16 mouse cellular contexts compared by ENCODE assay signal in the genomic region with DNA sequence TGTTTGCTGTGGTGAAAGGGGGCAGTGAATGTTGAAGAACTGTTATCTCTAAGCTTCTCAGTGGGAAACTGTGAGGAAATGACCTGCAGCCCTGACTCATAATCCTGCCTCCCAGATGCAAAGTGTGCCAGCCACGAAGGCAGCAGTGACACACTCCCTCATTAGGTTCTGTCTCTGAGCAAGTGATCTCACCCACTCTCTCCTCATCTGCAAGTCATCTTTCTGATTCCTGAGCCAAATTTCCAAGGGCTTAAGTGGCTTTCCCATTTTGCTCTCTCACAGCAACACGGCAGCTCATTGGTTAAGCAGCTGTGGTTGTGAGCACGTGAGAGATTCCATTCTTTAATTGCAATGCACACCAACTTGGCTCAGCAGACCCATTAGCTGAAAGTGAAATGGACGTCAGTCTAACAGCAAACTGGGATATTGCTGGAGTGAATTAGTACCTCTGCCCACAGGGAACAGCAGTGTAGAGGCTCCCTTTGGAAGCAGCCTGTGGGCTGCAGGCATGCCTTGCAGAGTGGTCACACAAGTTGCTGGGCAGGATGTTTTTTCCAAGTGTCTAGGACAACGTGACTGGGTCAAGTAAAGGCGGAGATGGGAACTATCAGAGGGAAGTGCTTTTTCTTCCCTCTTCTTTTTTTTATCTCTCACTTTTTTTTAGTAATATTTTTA.
DNase-seq lines count a peak whose midpoint lies in the region; ATAC-seq and TF ChIP-seq lines count a peak whose summit lies in the region.
"Had no signal": no experiment of that assay in that cellular context is flagged by ENCODE, and none has a peak within 500 bp of the region (broad histone marks: within the 10 kb centered on the region; RNA-seq: fewer than 3 reads in every experiment).

No protein-coding gene starts in this region.

- no peak overlapping the region for H3K27ac ChIP-seq in forebrain, embryonic 14.5 days (ENCODE audit: low read depth, low read length)
- H3K27ac ChIP-seq in forebrain, embryonic 11.5 days (ENCODE audit: low read depth, low read length), result no peak overlapping the region
- peak overlapping the region; percentile 14 to 17; a peak in 2 of 4 replicates for H3K27ac ChIP-seq in heart, embryonic 14.5 days (replicated peaks in 1 of 2; ENCODE audit: control insufficient read depth in 1 of 2, insufficient read depth in 1 of 2, low read depth in 2 of 2, low read length in 2 of 2)
- no peak overlapping the region for H3K27ac ChIP-seq in heart, adult 2 months
- H3K27ac ChIP-seq: hindbrain, embryonic 12.5 days; left cerebral cortex, adult 2 months; midbrain, embryonic 12.5 days had no signal

- H3ac ChIP-seq in C2C12 (ENCODE audit: control insufficient read depth, insufficient read length, low read depth), result peak overlapping the region; percentile 32

- WGBS in forebrain, embryonic 14.5 days, result 67% methylated on average over 6 of the region's 6 CpGs
- 75% methylated on average over 6 of the region's 6 CpGs for WGBS in forebrain, embryonic 11.5 days
- WGBS in heart, embryonic 14.5 days, result 43% methylated on average over 6 of the region's 6 CpGs
- WGBS in heart, adult 2 months, result 60% methylated on average over 6 of the region's 6 CpGs

- 0 out of 2 replicates have a peak, but pooled peaks have one; percentile 6 for ATAC-seq in forebrain, embryonic 14.5 days
- ATAC-seq in forebrain, embryonic 11.5 days (replicated peaks; ENCODE audit: low FRiP score), result no peak
- 0 out of 2 replicates have a peak, but pooled peaks have one; percentile 21 for ATAC-seq in heart, embryonic 14.5 days (ENCODE audit: insufficient number of reproducible peaks, insufficient read depth, low FRiP score, low read depth)
- ATAC-seq: intestine, postnatal 0 days had no signal

- H3K36me3 ChIP-seq in forebrain, embryonic 14.5 days (ENCODE audit: control insufficient read depth, insufficient read depth, low read length), result no peaks in the 10 kb centered on the region
- no peaks in the 10 kb centered on the region for H3K36me3 ChIP-seq in forebrain, embryonic 11.5 days (ENCODE audit: control insufficient read depth, insufficient read depth, low read length)
- no peaks in the 10 kb centered on the region for H3K36me3 ChIP-seq in heart, embryonic 14.5 days (ENCODE audit: control insufficient read depth, insufficient read depth, low read length)
- H3K36me3 ChIP-seq in heart, adult 2 months (ENCODE audit: control insufficient read depth, insufficient read depth, low read length), result no peaks in the 10 kb centered on the region
- H3K36me3 ChIP-seq in C2C12 (ENCODE audit: control insufficient read depth, insufficient read depth), result peaks cover 32% of the 10 kb centered on the region
- H3K36me3 ChIP-seq: hindbrain, embryonic 12.5 days; midbrain, embryonic 12.5 days had no signal

- no peak for TF ChIP-seq CTCF in heart, adult 2 months (IDR thresholded peaks at IDR 0.05)
- TF ChIP-seq CTCF in C2C12 (IDR thresholded peaks at IDR 0.05; ENCODE audit: control insufficient read depth, insufficient read depth, insufficient read length), result no peak

- no peaks in the 10 kb centered on the region for H3K9me3 ChIP-seq in forebrain, embryonic 14.5 days (replicated peaks; ENCODE audit: control insufficient read depth, low read length)
- no peaks in the 10 kb centered on the region for H3K9me3 ChIP-seq in forebrain, embryonic 11.5 days (ENCODE audit: control insufficient read depth, low read length)
- H3K9me3 ChIP-seq in heart, embryonic 14.5 days (ENCODE audit: control insufficient read depth, low read length), result no peaks in the 10 kb centered on the region
- H3K9me3 ChIP-seq: hindbrain, embryonic 12.5 days; midbrain, embryonic 12.5 days had no signal

- H3K27me3 ChIP-seq in forebrain, embryonic 14.5 days (replicated peaks; ENCODE audit: control insufficient read depth, insufficient read depth, low read length), result no peaks in the 10 kb centered on the region
- no peaks in the 10 kb centered on the region for H3K27me3 ChIP-seq in forebrain, embryonic 11.5 days (ENCODE audit: control insufficient read depth, insufficient read depth, low read length)
- H3K27me3 ChIP-seq in heart, embryonic 14.5 days (ENCODE audit: control insufficient read depth, insufficient read depth, low read length), result no peaks in the 10 kb centered on the region
- H3K27me3 ChIP-seq in heart, adult 2 months (ENCODE audit: control insufficient read depth, insufficient read depth, low read length), result no peaks in the 10 kb centered on the region
- no peaks in the 10 kb centered on the region for H3K27me3 ChIP-seq in C2C12 (ENCODE audit: control insufficient read depth, insufficient read depth, insufficient read length)
- H3K27me3 ChIP-seq: hindbrain, embryonic 12.5 days; midbrain, embryonic 12.5 days had no signal

- TF ChIP-seq POLR2A in heart, adult 2 months (IDR thresholded peaks at IDR 0.05; ENCODE audit: insufficient read depth, low read depth, low read length), result no peak

- H3K4me2 ChIP-seq in forebrain, embryonic 14.5 days (ENCODE audit: low read length), result no peak overlapping the region
- H3K4me2 ChIP-seq in forebrain, embryonic 11.5 days (ENCODE audit: low read depth, low read length, severe bottlenecking), result no peak overlapping the region
- no peak overlapping the region for H3K4me2 ChIP-seq in heart, embryonic 14.5 days (ENCODE audit: low read length)
- H3K4me2 ChIP-seq: hindbrain, embryonic 12.5 days; midbrain, embryonic 12.5 days had no signal

- H3K4me1 ChIP-seq in forebrain, embryonic 14.5 days (ENCODE audit: control insufficient read depth, insufficient read depth, low read length), result no peaks in the 10 kb centered on the region
- H3K4me1 ChIP-seq in forebrain, embryonic 11.5 days (replicated peaks; ENCODE audit: control insufficient read depth, insufficient read depth, low read length), result no peaks in the 10 kb centered on the region
- peaks cover 7 to 8% of the 10 kb centered on the region in 2 experiments; a peak in 3 of 4 replicates for H3K4me1 ChIP-seq in heart, embryonic 14.5 days (ENCODE audit: control insufficient read depth in 2 of 2, insufficient read depth in 2 of 2, low read length in 2 of 2)
- H3K4me1 ChIP-seq in heart, adult 2 months (ENCODE audit: control insufficient read depth, insufficient read depth, low read length), result no peaks in the 10 kb centered on the region
- H3K4me1 ChIP-seq: hindbrain, embryonic 12.5 days; midbrain, embryonic 12.5 days had no signal

- H3K79me2 ChIP-seq in heart, adult 2 months (replicated peaks; ENCODE audit: control insufficient read depth, insufficient read depth, low read length), result no peaks in the 10 kb centered on the region
- H3K79me2 ChIP-seq in C2C12 (ENCODE audit: control insufficient read depth, insufficient read depth), result no peaks in the 10 kb centered on the region

- H3K9ac ChIP-seq in forebrain, embryonic 14.5 days (ENCODE audit: low read length), result no peak overlapping the region
- H3K9ac ChIP-seq in forebrain, embryonic 11.5 days (ENCODE audit: low read length), result no peak overlapping the region
- no peak overlapping the region for H3K9ac ChIP-seq in heart, embryonic 14.5 days (ENCODE audit: low read length)
- H3K9ac ChIP-seq in heart, adult 2 months (ENCODE audit: low read depth, low read length), result no peak overlapping the region
- H3K9ac ChIP-seq: hindbrain, embryonic 12.5 days; midbrain, embryonic 12.5 days had no signal

- H3K79me3 ChIP-seq in C2C12 (ENCODE audit: low read depth), result peaks cover under 1% of the 10 kb centered on the region

- TF ChIP-seq EP300 in heart, adult 2 months (IDR thresholded peaks at IDR 0.05; ENCODE audit: insufficient read depth, low read depth, low read length), result no peak

- no peak overlapping the region for H3K4me3 ChIP-seq in forebrain, embryonic 14.5 days (ENCODE audit: low read depth, low read length)
- no peak overlapping the region for H3K4me3 ChIP-seq in forebrain, embryonic 11.5 days (ENCODE audit: low read depth, low read length)
- H3K4me3 ChIP-seq in heart, embryonic 14.5 days (ENCODE audit: control insufficient read depth in 1 of 2, insufficient read depth in 1 of 2, low read depth in 1 of 2, low read length in 2 of 2), result no peak overlapping the region
- H3K4me3 ChIP-seq in heart, adult 2 months, result no peak overlapping the region
- H3K4me3 ChIP-seq in C2C12 (ENCODE audit: insufficient read depth, poor library complexity, severe bottlenecking), result no peak overlapping the region
- H3K4me3 ChIP-seq: hindbrain, embryonic 12.5 days; left cerebral cortex, adult 2 months; midbrain, embryonic 12.5 days had no signal

- DNase-seq in forebrain, embryonic 14.5 days (ENCODE audit: low spot score), result peak; percentile 25
- no peak for DNase-seq in forebrain, embryonic 11.5 days (ENCODE audit: low spot score)
- no peak for DNase-seq in heart, adult 2 months
- peak; percentile 59 to 71 for DNase-seq in adrenal gland, postnatal 36 days
- DNase-seq in thymus, postnatal 14 days, result no peak
- no peak for DNase-seq in cerebellum, postnatal 10 days
- DNase-seq: B cell, adult 2 months; cerebellum, adult 2 months; kidney, postnatal 25 days; liver had no signal

- intact Hi-C loops in heart, adult 2 months (cut with DNase I), result no loop called here

TF ChIP-seq in C2C12, 6 proteins besides CTCF, POLR2A, EP300 and RAD21:
- peak; percentile 59 for TF ChIP-seq MAX (IDR thresholded peaks at IDR 0.05)
- peak; percentile 41 for TF ChIP-seq MYOD1 (IDR thresholded peaks at IDR 0.05; ENCODE audit: control insufficient read depth, insufficient read length, low read depth)
- peak; percentile 91 for TF ChIP-seq USF1 (IDR thresholded peaks at IDR 0.05; ENCODE audit: low read depth)
- TF ChIP-seq CEBPB (IDR thresholded peaks at IDR 0.05; ENCODE audit: low read depth), result peak; percentile 74
- no peak for TF ChIP-seq MYOG (IDR thresholded peaks at IDR 0.05; ENCODE audit: control insufficient read depth, extremely low read depth, insufficient read length)
- TF ChIP-seq FOSL1 (IDR thresholded peaks at IDR 0.05; ENCODE audit: insufficient read depth, low read length, poor library complexity, severe bottlenecking), result peak; percentile 80

Comparison
In these comparisons a context has a peak if more than half of its experiments do, and no peak if none do; other contexts are left out.
1. DNase-seq: peak in forebrain, embryonic 14.5 days (single experiment) and adrenal gland, postnatal 36 days (2 of 2); none in forebrain, embryonic 11.5 days (single experiment), heart, adult 2 months (0 of 2), thymus, postnatal 14 days (single experiment) and cerebellum, postnatal 10 days (0 of 2).
2. H3K27ac ChIP-seq: peak in heart, embryonic 14.5 days (2 of 2); none in forebrain, embryonic 14.5 days (single experiment), forebrain, embryonic 11.5 days (single experiment) and heart, adult 2 months (single experiment).